Mouse (Mus musculus) heart, adult 9 months (tissue): ENCODE data around the gene Stum.

ENCODE experiments used
- DNase-seq, 2 experiments: peaks; one replicate each; pipeline ENCODE4 v3.0.0; 2022; ENCODE audit warnings: low spot score in 2 of 2

Stum gene

GRCm38 (mm10) chr1:180428871-180429270 is 54.4 kb downstream of the Stum start:
- no peak for DNase-seq

GRCm38 (mm10) chr1:180428101-180428712 is 55.1 kb downstream of the Stum start:
- DNase-seq = peak; percentile 68 to 78

- DNase-seq = no peak
Measured at GRCm38 (mm10) chr1:180427685-180428084, 55.6 kb downstream of the Stum start.

GRCm38 (mm10) chr1:180426405-180426804 is 56.9 kb downstream of the Stum start:
- DNase-seq = no peak

GRCm38 (mm10) chr1:180423931-180424330 is 59.4 kb downstream of the Stum start:
- DNase-seq = no peak

GRCm38 (mm10) chr1:180423008-180423639 is 60.2 kb downstream of the Stum start:
- no peak for DNase-seq

- peak; percentile 84 to 87 for DNase-seq
Measured at GRCm38 (mm10) chr1:180422076-180422828, 61.1 kb downstream of the Stum start.

GRCm38 (mm10) chr1:180421165-180421909 is 62.0 kb downstream of the Stum start:
- no peak for DNase-seq

- DNase-seq = no peak
Measured at GRCm38 (mm10) chr1:180420496-180421164, 62.7 kb downstream of the Stum start.

- no peak for DNase-seq
Measured at GRCm38 (mm10) chr1:180419059-180419458, 64.2 kb downstream of the Stum start.

GRCm38 (mm10) chr1:180417118-180417517 is 66.2 kb downstream of the Stum start:
- DNase-seq = no peak

- DNase-seq = no peak
Measured at GRCm38 (mm10) chr1:180415836-180416235, 67.5 kb downstream of the Stum start.

- no peak for DNase-seq
Measured at GRCm38 (mm10) chr1:180415064-180415463, 68.2 kb downstream of the Stum start.

GRCm38 (mm10) chr1:180410306-180410705 is 73.0 kb downstream of the Stum start:
- DNase-seq = no peak

GRCm38 (mm10) chr1:180409771-180410170 is 73.5 kb downstream of the Stum start:
- no peak for DNase-seq

GRCm38 (mm10) chr1:180408832-180409231 is 74.5 kb downstream of the Stum start:
- DNase-seq = peak; percentile 82 to 83

GRCm38 (mm10) chr1:180407727-180408719 is 75.3 kb downstream of the Stum start:
- DNase-seq = no peak

- DNase-seq = peak in 1 of 2 experiments; percentile 57
Measured at GRCm38 (mm10) chr1:180407171-180407671, 76.1 kb downstream of the Stum start.

GRCm38 (mm10) chr1:180406336-180407035 is 76.8 kb downstream of the Stum start:
- DNase-seq = no peak
